Mouse (Mus musculus) heart, postnatal 0 days (tissue): ENCODE data around the gene Copg2.

Experiments used
- CTCF ChIP-seq: IDR thresholded peaks from 2 replicates; pipeline ENCODE4 v1.5.1; 2016; ENCODE audit warnings: antibody characterized with exemption, control low read depth, low read depth
- EP300 ChIP-seq: IDR thresholded peaks from 2 replicates; pipeline ENCODE4 v1.6.1; 2016; ENCODE audit warnings: antibody characterized with exemption, low read depth

- TF ChIP-seq CTCF, result no peak
- TF ChIP-seq EP300, result peak; percentile 79
These were observed 192.5 kb downstream of the Copg2 start for GRCm38 (mm10) chr6:30703977-30704602.
